Mouse (Mus musculus) testis, adult 2 months (tissue): Measurements from ENCODE around the gene Ccdc171.

Experiments used
- CTCF ChIP-seq: fragments of 200-500 bp; IDR thresholded peaks from 2 replicates; pipeline ENCODE4 v1.5.1; 2012; ENCODE audit warnings: low read depth, mild to moderate bottlenecking, inconsistent platforms, low read length, moderate library complexity; ENCODE audit not compliant: control insufficient read depth, insufficient read depth, insufficient replicate concordance
- POLR2A ChIP-seq: fragments of 200-500 bp; IDR thresholded peaks from 2 replicates; pipeline ENCODE4 v1.6.1; 2012; ENCODE audit warnings: low read depth, mild to moderate bottlenecking, inconsistent platforms, low read length, moderate library complexity; ENCODE audit not compliant: control insufficient read depth

DNA sequence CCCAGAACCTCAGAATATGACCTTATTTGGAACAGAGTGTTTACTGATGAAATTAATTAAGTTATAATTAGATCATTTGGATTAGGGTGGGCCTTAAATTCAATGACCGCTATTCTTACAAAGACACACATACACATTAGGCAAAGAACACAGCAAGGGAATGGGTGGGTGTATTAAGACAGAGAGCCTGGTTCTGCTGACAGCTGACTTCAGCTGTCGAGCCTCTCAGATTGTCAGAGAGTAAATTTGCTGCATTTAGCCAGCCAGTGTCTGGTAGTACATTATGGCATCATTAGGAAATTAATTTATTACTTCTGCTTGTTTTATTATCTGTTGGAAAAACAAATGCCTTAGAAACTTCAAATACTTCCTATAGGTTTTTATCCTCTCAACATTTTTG is 313.7 kb downstream of the Ccdc171 start:
- TF ChIP-seq CTCF (no peak), POLR2A (no peak)
